Mouse (Mus musculus) kidney, postnatal 0 days (tissue): Measurements from ENCODE around the gene Gm10134. TPM values are rescaled to one million over a fixed set of nuclear protein-coding genes. Genes with fewer than 3 reads are reported as not detected.

Experiments used
- ATAC-seq: fragments of 200-750 bp; cut with Nextera tagmentation; replicated peaks from 2 replicates; pipeline ENCODE4 v1.8.0; 2017; ENCODE audit warnings: low read depth, moderate number of reproducible peaks, moderate TSS enrichment, moderate library complexity; ENCODE audit not compliant: low FRiP score
- DNase-seq: peaks from one replicate; pipeline ENCODE4 v3.0.0-alpha.2; 2016; ENCODE audit warnings: low spot score
- H3K27ac ChIP-seq: fragments of 300-500 bp; sonication (generic); 2 replicates; pipeline ENCODE4 v1.5.1; 2014; ENCODE audit warnings: mild to moderate bottlenecking
- H3K27me3 ChIP-seq: fragments of 300-500 bp; sonication (generic); 2 replicates; pipeline ENCODE4 v1.6.1; 2014; ENCODE audit warnings: low read length, mixed read lengths; ENCODE audit not compliant: insufficient read depth
- H3K36me3 ChIP-seq: fragments of 300-500 bp; sonication (generic); 2 replicates; pipeline ENCODE4 v1.6.1; 2014; ENCODE audit warnings: low read length, mixed read lengths; ENCODE audit not compliant: insufficient read depth
- H3K4me1 ChIP-seq: fragments of 300-500 bp; sonication (generic); replicated peaks from 2 replicates; pipeline ENCODE4 v1.6.1; 2014; ENCODE audit warnings: antibody characterized with exemption, low read length, mixed read lengths; ENCODE audit not compliant: insufficient read depth
- H3K4me2 ChIP-seq: fragments of 300-500 bp; sonication (generic); 2 replicates; pipeline ENCODE4 v1.6.1; 2014; ENCODE audit warnings: mild to moderate bottlenecking, low read length, moderate library complexity, mixed read lengths
- H3K4me3 ChIP-seq: fragments of 300-500 bp; sonication (generic); replicated peaks from 2 replicates; pipeline ENCODE4 v1.5.1; 2014; ENCODE audit warnings: low read depth, low read length
- H3K9ac ChIP-seq: fragments of 300-500 bp; sonication (generic); 2 replicates; pipeline ENCODE4 v1.6.1; 2014; ENCODE audit warnings: low read depth, low read length
- H3K9me3 ChIP-seq: fragments of 300-500 bp; sonication (generic); replicated peaks from 2 replicates; pipeline ENCODE4 v1.6.1; 2016; ENCODE audit warnings: low read length, inconsistent platforms, mixed read lengths
- CTCF ChIP-seq: IDR thresholded peaks from 2 replicates; pipeline ENCODE4 v1.5.1; 2016; ENCODE audit warnings: antibody characterized with exemption, low read depth, mild to moderate bottlenecking, moderate library complexity
- WGBS: fragments of 180-500 bp; shearing (Covaris S2); extraction: QIAGEN DNeasy Blood & Tissue Kit; methylation state at CpG from one replicate; pipeline ENCODE4 v1.1.7; 2014; 5-methylcytosine and 5-hydroxymethylcytosine counted together
- polyA plus RNA-seq: library from polyadenylated mRNA; unstranded; fragments of >200 nt; fragmentation: Nextera tagmentation; extraction: Ambion mirVana; gene quantifications from 2 replicates; pipeline ENCODE4 v1.2.1, GENCODE M21; 2015

Gm10134 gene
- polyA plus RNA-seq, 1 experiment from 2014 or later, result 11.1 TPM

DNA sequence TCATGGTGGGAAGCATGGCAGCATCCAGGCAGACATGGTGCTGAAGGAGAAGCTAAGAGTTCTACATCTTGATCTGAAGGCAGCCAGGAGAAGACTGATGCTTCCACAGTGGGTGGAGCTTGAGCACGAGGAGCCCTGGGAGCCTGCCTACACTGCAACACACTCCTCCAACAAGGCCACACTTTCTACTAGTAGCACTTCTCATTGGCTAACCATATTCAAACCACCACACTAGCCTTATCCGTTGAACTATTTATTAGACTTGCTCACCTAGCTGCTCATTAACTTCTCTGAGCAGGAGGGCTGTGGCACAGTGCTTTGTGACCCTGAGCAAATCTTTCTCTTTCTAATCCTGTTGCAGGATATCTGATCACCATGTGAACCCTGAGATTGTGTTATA, 22.0 kb upstream of the Gm10134 start:
- DNase-seq, result no peak
- H3K27me3 ChIP-seq, result no peaks in the 10 kb centered on the region
- H3K36me3 ChIP-seq, result no peaks in the 10 kb centered on the region
- WGBS, result 51% methylated on average over 2 of the region's 2 CpGs
- no peaks in the 10 kb centered on the region for H3K4me1 ChIP-seq
- ATAC-seq, result peak; percentile 59; the same call in 1 of the 2 replicates
- H3K4me3 ChIP-seq, result no peak overlapping the region
- no peaks in the 10 kb centered on the region for H3K9me3 ChIP-seq
- no peak overlapping the region for H3K9ac ChIP-seq
- no peak for TF ChIP-seq CTCF
- H3K4me2 ChIP-seq, result no peak overlapping the region
- no peak overlapping the region for H3K27ac ChIP-seq

- Histone ChIP-seq H3K27me3 (no peaks in the 10 kb centered on the region), H3K4me3 (no peak overlapping the region), H3K4me2 (no peak overlapping the region), H3K4me1 (no peaks in the 10 kb centered on the region), H3K9me3 (no peaks in the 10 kb centered on the region), H3K9ac (no peak overlapping the region), H3K27ac (no peak overlapping the region), H3K36me3 (no peaks in the 10 kb centered on the region)
- no peak for TF ChIP-seq CTCF
- DNase-seq, result no peak
- ATAC-seq, result no peak
- WGBS, result 65% methylated on average over 2 of the region's 2 CpGs
These were observed 11.4 kb upstream of the Gm10134 start for GRCm38 (mm10) chr2:28494521-28494920.

GRCm38 (mm10) chr2:28495207-28495756, 10.6 kb upstream of the Gm10134 start:
- no peaks in the 10 kb centered on the region for H3K9me3 ChIP-seq
- TF ChIP-seq CTCF, result peak; percentile 55
- no peaks in the 10 kb centered on the region for H3K4me1 ChIP-seq
- H3K9ac ChIP-seq, result no peak overlapping the region
- DNase-seq (peak; percentile 73), ATAC-seq (no peak)
- H3K27me3 ChIP-seq, result no peaks in the 10 kb centered on the region
- 0 out of 2 replicates have a peak overlapping the region, but pooled peaks have one; percentile 74 for H3K27ac ChIP-seq
- peak overlapping the region; percentile 32 for H3K4me2 ChIP-seq
- no peaks in the 10 kb centered on the region for H3K36me3 ChIP-seq
- no peak overlapping the region; the same call in 1 of the 2 replicates for H3K4me3 ChIP-seq
- WGBS, result 49% methylated on average over 14 of the region's 14 CpGs

GRCm38 (mm10) chr2:28495801-28496595, 9.9 kb upstream of the Gm10134 start:
- H3K27me3 ChIP-seq, result no peaks in the 10 kb centered on the region
- 0 out of 2 replicates have a peak, but pooled peaks have one; percentile 29 for ATAC-seq
- no peak overlapping the region for H3K9ac ChIP-seq
- DNase-seq, result peak; percentile 84
- no peaks in the 10 kb centered on the region for H3K4me1 ChIP-seq
- peak overlapping the region; percentile 74 for H3K27ac ChIP-seq
- 66% methylated on average over 16 of the region's 16 CpGs for WGBS
- TF ChIP-seq CTCF, result no peak; the same call in 1 of the 2 replicates
- H3K4me2 ChIP-seq, result peak overlapping the region; percentile 32
- no peaks in the 10 kb centered on the region for H3K36me3 ChIP-seq
- no peaks in the 10 kb centered on the region for H3K9me3 ChIP-seq
- H3K4me3 ChIP-seq, result no peak overlapping the region; the same call in 1 of the 2 replicates

- Histone ChIP-seq H3K4me3 (peak within 1 kb of the TSS; percentile 16; the same call in 1 of the 2 replicates), H3K27me3 (no peaks in the 10 kb centered on the region), H3K27ac (peak within 1 kb of the TSS; percentile 74), H3K4me1 (no peaks in the 10 kb centered on the region), H3K9ac (peak within 1 kb of the TSS; percentile 23; the same call in 1 of the 2 replicates), H3K9me3 (no peaks in the 10 kb centered on the region), H3K4me2 (peak within 1 kb of the TSS; percentile 48), H3K36me3 (no peaks in the 10 kb centered on the region)
- TF ChIP-seq CTCF, result no peak
- DNase-seq (peak; percentile 66), ATAC-seq (no peak)
- WGBS, result 56% methylated on average over 5 of the region's 5 CpGs
These were observed 9.2 kb upstream of the Gm10134 start, which contains the start of gene Gbgt1 for GRCm38 (mm10) chr2:28496671-28497070. TSS of gene Gbgt1 (plus strand) at chr2:28496891.

GRCm38 (mm10) chr2:28497561-28497960, 8.3 kb upstream of the Gm10134 start:
- no peaks in the 10 kb centered on the region for H3K9me3 ChIP-seq
- 0 out of 2 replicates have a peak overlapping the region, but pooled peaks have one; percentile 16 for H3K4me3 ChIP-seq
- DNase-seq (no peak), ATAC-seq (no peak)
- H3K36me3 ChIP-seq, result no peaks in the 10 kb centered on the region
- no peak for TF ChIP-seq CTCF
- H3K27ac ChIP-seq, result no peak overlapping the region
- H3K4me1 ChIP-seq, result no peaks in the 10 kb centered on the region
- H3K27me3 ChIP-seq, result no peaks in the 10 kb centered on the region
- no peak overlapping the region for H3K9ac ChIP-seq
- 77% methylated on average over 5 of the region's 5 CpGs for whole genome bisulfite sequencing
- H3K4me2 ChIP-seq, result peak overlapping the region; percentile 48
